Mouse (Mus musculus) cerebellum, adult 18-20 months (tissue): Measurements from ENCODE around the gene Hormad1.
"Not testable (repeated sequence)": the region's sequence is repeated elsewhere in the genome, so short reads cannot be mapped to it uniquely, and the experiment has no call there.

Experiments
- DNase-seq, 2 experiments: peaks; one replicate each; pipeline ENCODE4 v3.0.0; 2021

Gene Hormad1

GRCm38 (mm10) chr3:95569585-95569984 is 10.1 kb downstream of the Hormad1 start:
- DNase-seq: no peak

GRCm38 (mm10) chr3:95587754-95588603 is 28.5 kb downstream of the Hormad1 start:
- no peak for DNase-seq

- DNase-seq: peak; percentile 92 to 98
These were observed 29.2 kb downstream of the Hormad1 start, which contains the start of gene Golph3l for GRCm38 (mm10) chr3:95588604-95589086. Gene Golph3l (plus strand): TSS chr3:95588934.

GRCm38 (mm10) chr3:95598734-95599133 is 39.3 kb downstream of the Hormad1 start:
- DNase-seq: no peak

GRCm38 (mm10) chr3:95601287-95601686 is 41.8 kb downstream of the Hormad1 start:
- DNase-seq: no peak

- DNase-seq: no peak
These were observed 46.6 kb downstream of the Hormad1 start for GRCm38 (mm10) chr3:95606096-95606495.

GRCm38 (mm10) chr3:95609195-95609594 is 49.7 kb downstream of the Hormad1 start:
- DNase-seq: no peak

GRCm38 (mm10) chr3:95613996-95614395 is 54.5 kb downstream of the Hormad1 start:
- DNase-seq: no peak

- no peak for DNase-seq
These were observed 59.0 kb downstream of the Hormad1 start for GRCm38 (mm10) chr3:95618511-95618910.

GRCm38 (mm10) chr3:95621241-95621640 is 61.8 kb downstream of the Hormad1 start:
- no peak for DNase-seq

GRCm38 (mm10) chr3:95622421-95622820 is 62.9 kb downstream of the Hormad1 start:
- DNase-seq: not testable (repeated sequence)

- no peak for DNase-seq
These were observed 64.1 kb downstream of the Hormad1 start for GRCm38 (mm10) chr3:95623551-95623950.

- not testable (repeated sequence) for DNase-seq
These were observed 64.6 kb downstream of the Hormad1 start for GRCm38 (mm10) chr3:95623991-95624515.

- DNase-seq: peak; percentile 96 to 99
These were observed 65.4 kb downstream of the Hormad1 start, which contains the start of gene Ensa for GRCm38 (mm10) chr3:95624628-95625503. Gene Ensa (plus strand): TSS chr3:95624993.

- peak; percentile 44 to 55 for DNase-seq
These were observed 68.3 kb downstream of the Hormad1 start for GRCm38 (mm10) chr3:95627763-95628162.

GRCm38 (mm10) chr3:95629755-95630154 is 70.3 kb downstream of the Hormad1 start:
- DNase-seq: peak; percentile 55 to 72

- no peak for DNase-seq
These were observed 71.4 kb downstream of the Hormad1 start for GRCm38 (mm10) chr3:95630856-95631255.

GRCm38 (mm10) chr3:95631304-95631703 is 71.8 kb downstream of the Hormad1 start:
- DNase-seq: no peak

- DNase-seq: no peak
These were observed 73.4 kb downstream of the Hormad1 start for GRCm38 (mm10) chr3:95632648-95633588.

GRCm38 (mm10) chr3:95635636-95636035 is 76.2 kb downstream of the Hormad1 start:
- DNase-seq: no peak

- DNase-seq: no peak
These were observed 76.6 kb downstream of the Hormad1 start for GRCm38 (mm10) chr3:95636072-95636471.
